12 mouse cellular contexts compared by ENCODE assay signal in genomic region chr16:23498691-23499131, GRCm38 (mm10). TPM values are rescaled to one million over a fixed set of nuclear protein-coding genes. Genes with fewer than 3 reads are reported as not detected.
A peak's percentile ranks its signal among the peaks of the same experiment; 100 is the strongest.
DNase-seq lines count a peak whose midpoint lies in the region; ATAC-seq and TF ChIP-seq lines count a peak whose summit lies in the region.
"Had no signal": no experiment of that assay in that cellular context is flagged by ENCODE, and none has a peak within 500 bp of the region (broad histone marks: within the 10 kb centered on the region; RNA-seq: fewer than 3 reads in every experiment).

No protein-coding gene starts in this region.

- WGBS in kidney, postnatal 0 days: 52% methylated on average over 7 of the region's 7 CpGs
- 4% methylated on average over 7 of the region's 7 CpGs for WGBS in heart, postnatal 0 days
- 11% methylated on average over 7 of the region's 7 CpGs for WGBS in lung, postnatal 0 days

- TF ChIP-seq EP300 in heart, postnatal 0 days (IDR thresholded peaks at IDR 0.05; ENCODE audit: low read depth): 0 out of 2 replicates have a peak, but pooled peaks have one; percentile 59
- TF ChIP-seq EP300 in lung, postnatal 0 days (IDR thresholded peaks at IDR 0.05): peak; percentile 32; the same call in 1 of the 2 replicates

- H3K36me3 ChIP-seq in kidney, postnatal 0 days (ENCODE audit: insufficient read depth, low read length): no peaks in the 10 kb centered on the region
- peaks cover 3% of the 10 kb centered on the region; the same call in 1 of the 2 replicates for H3K36me3 ChIP-seq in heart, postnatal 0 days (replicated peaks; ENCODE audit: control insufficient read depth, insufficient read depth, low read length)
- H3K36me3 ChIP-seq in lung, postnatal 0 days (ENCODE audit: insufficient read depth, low read length): no peaks in the 10 kb centered on the region

- H3K4me3 ChIP-seq in kidney, postnatal 0 days (replicated peaks; ENCODE audit: low read depth, low read length): no peak overlapping the region
- H3K4me3 ChIP-seq in heart, postnatal 0 days (ENCODE audit: low read depth, low read length): peak overlapping the region; percentile 30
- no peak overlapping the region for H3K4me3 ChIP-seq in lung, postnatal 0 days (ENCODE audit: low read depth, low read length)

- no peak for ATAC-seq in kidney, postnatal 0 days (replicated peaks; ENCODE audit: low FRiP score, low read depth)
- peak; percentile 84 for ATAC-seq in heart, postnatal 0 days (ENCODE audit: insufficient read depth, low read depth)
- peak; percentile 46 for ATAC-seq in lung, postnatal 0 days
- no peak for ATAC-seq in monocyte, adult 5-6 weeks (replicated peaks; ENCODE audit: insufficient number of reproducible peaks, low FRiP score, low TSS enrichment, poor library complexity, severe bottlenecking)
- ATAC-seq: hindbrain, postnatal 0 days had no signal

- H3K4me2 ChIP-seq in kidney, postnatal 0 days (ENCODE audit: low read length): no peak overlapping the region
- H3K4me2 ChIP-seq in heart, postnatal 0 days (ENCODE audit: low read depth, low read length): peak overlapping the region; percentile 52
- peak overlapping the region; percentile 25; the same call in 1 of the 2 replicates for H3K4me2 ChIP-seq in lung, postnatal 0 days (replicated peaks; ENCODE audit: low read depth, low read length)

- no peak overlapping the region for H3K27ac ChIP-seq in kidney, postnatal 0 days
- H3K27ac ChIP-seq in heart, postnatal 0 days (ENCODE audit: low read depth): peak overlapping the region; percentile 91
- H3K27ac ChIP-seq in lung, postnatal 0 days (ENCODE audit: low read length): peak overlapping the region; percentile 40; the same call in 1 of the 2 replicates
- H3K27ac ChIP-seq: hindbrain, postnatal 0 days had no signal

- 0 out of 2 replicates have a peak, but pooled peaks cover 3% of the 10 kb centered on the region for H3K4me1 ChIP-seq in kidney, postnatal 0 days (replicated peaks; ENCODE audit: insufficient read depth, low read length)
- peaks cover 52% of the 10 kb centered on the region for H3K4me1 ChIP-seq in heart, postnatal 0 days (ENCODE audit: control insufficient read depth, insufficient read depth)
- peaks cover 24% of the 10 kb centered on the region; the same call in 1 of the 2 replicates for H3K4me1 ChIP-seq in lung, postnatal 0 days (ENCODE audit: insufficient read depth, low read depth, low read length)

- no peaks in the 10 kb centered on the region for H3K9me3 ChIP-seq in kidney, postnatal 0 days (replicated peaks; ENCODE audit: low read length)
- no peaks in the 10 kb centered on the region for H3K9me3 ChIP-seq in heart, postnatal 0 days (replicated peaks; ENCODE audit: control insufficient read depth, low read length)
- H3K9me3 ChIP-seq in lung, postnatal 0 days (ENCODE audit: low read length): no peaks in the 10 kb centered on the region

- H3K27me3 ChIP-seq in kidney, postnatal 0 days (ENCODE audit: insufficient read depth, low read length): no peaks in the 10 kb centered on the region
- H3K27me3 ChIP-seq in heart, postnatal 0 days (ENCODE audit: control insufficient read depth, insufficient read depth, low read length): no peaks in the 10 kb centered on the region
- H3K27me3 ChIP-seq in lung, postnatal 0 days (replicated peaks; ENCODE audit: insufficient read depth, low read length): no peaks in the 10 kb centered on the region

- TF ChIP-seq CTCF in kidney, postnatal 0 days (IDR thresholded peaks at IDR 0.05; ENCODE audit: low read depth): no peak
- TF ChIP-seq CTCF in heart, postnatal 0 days (IDR thresholded peaks at IDR 0.05; ENCODE audit: low read depth): no peak
- no peak for TF ChIP-seq CTCF in lung, postnatal 0 days (IDR thresholded peaks at IDR 0.05)

- peak; percentile 15 for DNase-seq in kidney, postnatal 0 days (ENCODE audit: low spot score)
- DNase-seq in kidney, adult 11 months: no peak
- DNase-seq in heart, adult 18-20 months: peak; percentile 69 to 75
- DNase-seq in heart, postnatal 0 days (ENCODE audit: low spot score): peak; percentile 86
- peak; percentile 46 for DNase-seq in lung, postnatal 0 days (ENCODE audit: low spot score)
- DNase-seq in adrenal gland, adult 2 months: no peak
- no peak for DNase-seq in adrenal gland, postnatal 10 days
- DNase-seq: cerebellum, adult 9-10 months; thymus, postnatal 4 days had no signal

- no peak overlapping the region for H3K9ac ChIP-seq in kidney, postnatal 0 days (ENCODE audit: low read depth, low read length)
- H3K9ac ChIP-seq in heart, postnatal 0 days (replicated peaks; ENCODE audit: low read depth, low read length): no peak overlapping the region; the same call in 1 of the 2 replicates
- H3K9ac ChIP-seq in lung, postnatal 0 days (replicated peaks; ENCODE audit: low read depth): no peak overlapping the region

RNA-seq across cellular contexts. Expression of gene Rtp4, which starts 21.4 kb away (rescaled TPM):
- polyA plus RNA-seq in kidney, postnatal 0 days (2015; fragmentation: Nextera tagmentation; extraction: Ambion mirVana): 38.1 and 50.7 TPM in 2 replicates
- total RNA-seq in heart, adult 18-20 months (2021): 1 to 10 TPM; 4.4 to 4.8 TPM
- 9.8 and 42.1 TPM in 2 replicates for total RNA-seq in heart, postnatal 0 days (2014; rRNA removed; ENCODE audit: low replicate concordance)
- polyA plus RNA-seq in heart, postnatal 0 days (2015; fragmentation: Nextera tagmentation; extraction: Ambion mirVana): 12.7 and 16.9 TPM in 2 replicates
- 27.8 and 34.8 TPM in 2 replicates for polyA plus RNA-seq in lung, postnatal 0 days (2015; fragmentation: Nextera tagmentation; extraction: Ambion mirVana)
- 10 to 100 TPM; 10.2 to 11.1 TPM for total RNA-seq in adrenal gland, adult 2 months (2021)
- polyA plus RNA-seq in adrenal gland, adult 2 months (2012; rRNA removed): 7.4 and 15.3 TPM in 2 replicates
- total RNA-seq in adrenal gland, postnatal 10 days (2021): 1 to 10 TPM; 4.6 to 7.2 TPM
- 19.7 to 28.3 TPM (median 22.5 TPM) in 3 replicates for total RNA-seq in monocyte, adult 5-6 weeks (2017)

RNA-seq across cellular contexts. Expression of gene Masp1, which starts 21.9 kb away (rescaled TPM):
- 3.1 and 3.3 TPM in 2 replicates for polyA plus RNA-seq in kidney, postnatal 0 days (2015; fragmentation: Nextera tagmentation; extraction: Ambion mirVana)
- 10 to 100 TPM; 11.6 to 13.4 TPM for total RNA-seq in heart, adult 18-20 months (2021)
- 9.8 and 20.1 TPM in 2 replicates for total RNA-seq in heart, postnatal 0 days (2014; rRNA removed; ENCODE audit: low replicate concordance)
- 6.6 and 7.7 TPM in 2 replicates for polyA plus RNA-seq in heart, postnatal 0 days (2015; fragmentation: Nextera tagmentation; extraction: Ambion mirVana)
- 1.2 and 1.3 TPM in 2 replicates for polyA plus RNA-seq in lung, postnatal 0 days (2015; fragmentation: Nextera tagmentation; extraction: Ambion mirVana)
- 100 to 1,000 TPM in 1 of 2 experiments, 10 to 100 TPM in 1; 46.1 to 169 TPM for total RNA-seq in adrenal gland, adult 2 months (2021)
- 33.8 and 67.9 TPM in 2 replicates for polyA plus RNA-seq in adrenal gland, adult 2 months (2012; rRNA removed)
- total RNA-seq in adrenal gland, postnatal 10 days (2021): 10 to 100 TPM; 54.2 to 65.3 TPM
- total RNA-seq in monocyte, adult 5-6 weeks (2017): 0.29 TPM in 1 of 3 replicates, not detected in the others
- total RNA-seq: megakaryocyte-erythroid progenitor cell, adult 5-6 weeks had no signal

Comparison
In these comparisons a context has a peak if more than half of its experiments do, and no peak if none do; other contexts are left out.
1. DNase-seq: peak in kidney, postnatal 0 days (single experiment), heart, adult 18-20 months (2 of 2), heart, postnatal 0 days (single experiment) and lung, postnatal 0 days (single experiment); none in kidney, adult 11 months (single experiment), adrenal gland, adult 2 months (single experiment) and adrenal gland, postnatal 10 days (single experiment).
2. ATAC-seq: peak in heart, postnatal 0 days (single experiment) and lung, postnatal 0 days (single experiment); none in kidney, postnatal 0 days (single experiment) and monocyte, adult 5-6 weeks (single experiment).